Mouse (Mus musculus): ENCODE results near the gene Itm2c. TPM values are rescaled to one million over a fixed set of nuclear protein-coding genes. Genes with fewer than 3 reads are reported as not detected.

Gene Itm2c
- polyA plus RNA-seq, 1 experiment from 2014 or later: 233 TPM

- no peak for ATAC-seq (replicated peaks)
- H3K4me1 ChIP-seq: no peaks in the 10 kb centered on the region
- H3K4me3 ChIP-seq: no peak overlapping the region
- no peak overlapping the region for H3K9ac ChIP-seq
- H3K36me3 ChIP-seq (replicated peaks): no peaks in the 10 kb centered on the region
- H3K9me3 ChIP-seq: no peaks in the 10 kb centered on the region
- WGBS: 91% methylated on average over 2 of the region's 2 CpGs
- no peak overlapping the region for H3K27ac ChIP-seq
- H3K4me2 ChIP-seq: no peak overlapping the region
- no peaks in the 10 kb centered on the region for H3K27me3 ChIP-seq (replicated peaks)
Observed at GRCm38 (mm10) chr1:85949085-85949684, 55.1 kb downstream of the Itm2c start.

- Histone ChIP-seq H3K36me3 (replicated peaks) (no peaks in the 10 kb centered on the region), H3K27me3 (replicated peaks) (no peaks in the 10 kb centered on the region), H3K27ac (no peak overlapping the region), H3K4me1 (peaks cover 9% of the 10 kb centered on the region; the same call in 1 of the 2 replicates), H3K9ac (no peak overlapping the region), H3K4me3 (no peak overlapping the region), H3K9me3 (no peaks in the 10 kb centered on the region), H3K4me2 (no peak overlapping the region)
- 84% methylated on average over 3 of the region's 3 CpGs for WGBS
- no peak for ATAC-seq (replicated peaks)
Observed at GRCm38 (mm10) chr1:85955150-85955549, 61.1 kb downstream of the Itm2c start.

- H3K27me3 ChIP-seq (replicated peaks): no peaks in the 10 kb centered on the region
- ATAC-seq (replicated peaks): no peak
- WGBS: 75% methylated on average over 5 of the region's 5 CpGs
- H3K4me3 ChIP-seq: no peak overlapping the region
- no peaks in the 10 kb centered on the region for H3K9me3 ChIP-seq
- peaks cover 9% of the 10 kb centered on the region; the same call in 1 of the 2 replicates for H3K4me1 ChIP-seq
- H3K27ac ChIP-seq: no peak overlapping the region
- no peak overlapping the region for H3K4me2 ChIP-seq
- H3K36me3 ChIP-seq (replicated peaks): no peaks in the 10 kb centered on the region
- H3K9ac ChIP-seq: no peak overlapping the region
Observed at GRCm38 (mm10) chr1:85957290-85957689, 63.2 kb downstream of the Itm2c start.

- H3K4me3 ChIP-seq: no peak overlapping the region
- no peaks in the 10 kb centered on the region for H3K27me3 ChIP-seq (replicated peaks)
- H3K9me3 ChIP-seq: no peaks in the 10 kb centered on the region
- no peak overlapping the region for H3K4me2 ChIP-seq
- ATAC-seq (replicated peaks): peak; percentile 86
- no peak overlapping the region for H3K9ac ChIP-seq
- H3K36me3 ChIP-seq (replicated peaks): no peaks in the 10 kb centered on the region
- peaks cover 9% of the 10 kb centered on the region; the same call in 1 of the 2 replicates for H3K4me1 ChIP-seq
- 0 out of 2 replicates have a peak overlapping the region, but pooled peaks have one; percentile 29 for H3K27ac ChIP-seq
- 47% methylated on average over 9 of the region's 9 CpGs for WGBS
Observed at GRCm38 (mm10) chr1:85957942-85958619, 64.0 kb downstream of the Itm2c start.

Other genes starting within 250 kb of the Itm2c start
- 0.40 and 1.5 TPM in 2 replicates for gene Sp100, start 244.3 kb upstream of the Itm2c start, polyA plus RNA-seq (2015; fragmentation: Nextera tagmentation; extraction: Ambion mirVana)
- 0.19 and 0.56 TPM in 2 replicates for gene A630001G21Rik, start 115.6 kb upstream of the Itm2c start, polyA plus RNA-seq (2015; fragmentation: Nextera tagmentation; extraction: Ambion mirVana)
- 53.1 and 54.5 TPM in 2 replicates for gene Cab39, start 100.8 kb upstream of the Itm2c start, polyA plus RNA-seq (2015; fragmentation: Nextera tagmentation; extraction: Ambion mirVana)
- 8.9 and 11.0 TPM in 2 replicates for gene 4933407L21Rik, start 34.2 kb downstream of the Itm2c start, polyA plus RNA-seq (2015; fragmentation: Nextera tagmentation; extraction: Ambion mirVana)
- gene Gpr55, start 66.7 kb downstream of the Itm2c start, polyA plus RNA-seq (2015; fragmentation: Nextera tagmentation; extraction: Ambion mirVana): 0.15 and 0.17 TPM in 2 replicates
- 0.35 and 0.52 TPM in 2 replicates for gene Spata3, start 122.5 kb downstream of the Itm2c start, polyA plus RNA-seq (2015; fragmentation: Nextera tagmentation; extraction: Ambion mirVana)
- 8.6 and 9.7 TPM in 2 replicates for gene 2810459M11Rik, start 151.6 kb downstream of the Itm2c start, polyA plus RNA-seq (2015; fragmentation: Nextera tagmentation; extraction: Ambion mirVana)
- 191 TPM in 2 replicates for gene Psmd1, start 170.1 kb downstream of the Itm2c start, polyA plus RNA-seq (2015; fragmentation: Nextera tagmentation; extraction: Ambion mirVana)
- gene Htr2b, start 217.7 kb downstream of the Itm2c start, polyA plus RNA-seq (2015; fragmentation: Nextera tagmentation; extraction: Ambion mirVana): 0.11 and 0.46 TPM in 2 replicates
- gene Gm21972, start 239.4 kb downstream of the Itm2c start, polyA plus RNA-seq (2015; fragmentation: Nextera tagmentation; extraction: Ambion mirVana): 0.23 and 0.54 TPM in 2 replicates